Mouse (Mus musculus) ES-Bruce4 (cell line): ENCODE data around the gene Rdx. TPM values are rescaled to one million over a fixed set of nuclear protein-coding genes. Genes with fewer than 3 reads are reported as not detected.

Experiments used
- H3K27ac ChIP-seq: 2 replicates; pipeline ENCODE4 v1.5.1; 2012; ENCODE audit warnings: low read length, inconsistent platforms; ENCODE audit not compliant: insufficient read depth
- H3K27me3 ChIP-seq: 2 replicates; pipeline ENCODE4 v1.6.1; 2012; ENCODE audit warnings: mild to moderate bottlenecking, low read length, inconsistent platforms; ENCODE audit not compliant: control insufficient read depth, poor library complexity, insufficient read depth, severe bottlenecking
- H3K36me3 ChIP-seq: 2 replicates; pipeline ENCODE4 v1.6.1; 2012; ENCODE audit warnings: inconsistent platforms, mild to moderate bottlenecking, low read length, moderate library complexity; ENCODE audit not compliant: control insufficient read depth, poor library complexity, insufficient read depth, severe bottlenecking
- H3K4me1 ChIP-seq: one replicate; pipeline ENCODE4 v1.8.1; 2011; ENCODE audit warnings: low read length; ENCODE audit not compliant: control insufficient read depth, insufficient read depth
- H3K4me3 ChIP-seq: 2 replicates; pipeline ENCODE4 v1.5.1; 2011; ENCODE audit warnings: low read depth, mild to moderate bottlenecking, low read length
- H3K9ac ChIP-seq: 2 replicates; pipeline ENCODE4 v1.6.1; 2012; ENCODE audit warnings: low read depth, mild to moderate bottlenecking, inconsistent platforms; ENCODE audit not compliant: poor library complexity, severe bottlenecking
- H3K9me3 ChIP-seq: replicated peaks from 2 replicates; pipeline ENCODE4 v1.6.1; 2012; ENCODE audit warnings: mild to moderate bottlenecking, low read length, inconsistent platforms; ENCODE audit not compliant: control insufficient read depth, poor library complexity, insufficient read depth, severe bottlenecking
- CTCF ChIP-seq: IDR thresholded peaks from one replicate; pipeline ENCODE4 v1.8.1; 2011; ENCODE audit warnings: low read depth, low read length
- EP300 ChIP-seq: IDR thresholded peaks from 2 replicates; pipeline ENCODE4 v1.6.1; 2011; ENCODE audit warnings: low read depth, low read length; ENCODE audit not compliant: insufficient read depth
- POLR2A ChIP-seq: IDR thresholded peaks from one replicate; pipeline ENCODE4 v1.8.1; 2011; ENCODE audit warnings: low read length; ENCODE audit not compliant: insufficient read depth
- polyA plus RNA-seq: library from polyadenylated mRNA; stranded (reverse); fragments of >200 nt; gene quantifications from 2 replicates; pipeline ENCODE4 v1.2.4, GENCODE M21; 2011; ENCODE audit warnings: low read depth; ENCODE audit not compliant: missing spikeins, insufficient read depth, insufficient read length

Gene Rdx
- polyA plus RNA-seq, 1 experiment, result 157 TPM

- Histone ChIP-seq H3K27me3 (no peaks in the 10 kb centered on the region), H3K27ac (no peak overlapping the region), H3K4me1 (no peaks in the 10 kb centered on the region), H3K9me3 (no peaks in the 10 kb centered on the region), H3K4me3 (no peak overlapping the region), H3K9ac (no peak overlapping the region), H3K36me3 (no peaks in the 10 kb centered on the region)
- no peak for TF ChIP-seq CTCF
- no peak for TF ChIP-seq EP300
- TF ChIP-seq POLR2A, result no peak
Observed at GRCm38 (mm10) chr9:52013900-52014455, 33.0 kb upstream of the Rdx start.

- Histone ChIP-seq H3K4me3 (no peak overlapping the region), H3K9ac (no peak overlapping the region), H3K27ac (no peak overlapping the region), H3K27me3 (no peaks in the 10 kb centered on the region), H3K9me3 (no peaks in the 10 kb centered on the region), H3K4me1 (no peaks in the 10 kb centered on the region), H3K36me3 (no peaks in the 10 kb centered on the region)
- no peak for TF ChIP-seq EP300
- no peak for TF ChIP-seq POLR2A
- TF ChIP-seq CTCF, result no peak
Observed at GRCm38 (mm10) chr9:52017091-52017490, 29.9 kb upstream of the Rdx start.

GRCm38 (mm10) chr9:52017824-52018223 is 29.1 kb upstream of the Rdx start:
- no peak overlapping the region for H3K9ac ChIP-seq
- H3K4me1 ChIP-seq, result no peaks in the 10 kb centered on the region
- H3K27me3 ChIP-seq, result no peaks in the 10 kb centered on the region
- TF ChIP-seq CTCF (no peak), EP300 (no peak), POLR2A (no peak)
- no peaks in the 10 kb centered on the region for H3K9me3 ChIP-seq
- H3K36me3 ChIP-seq, result no peaks in the 10 kb centered on the region
- no peak overlapping the region for H3K4me3 ChIP-seq
- no peak overlapping the region for H3K27ac ChIP-seq

- H3K27ac ChIP-seq, result no peak overlapping the region
- no peak for TF ChIP-seq CTCF
- no peak for TF ChIP-seq POLR2A
- TF ChIP-seq EP300, result no peak
- no peak overlapping the region for H3K4me3 ChIP-seq
- H3K9me3 ChIP-seq, result no peaks in the 10 kb centered on the region
- no peak overlapping the region for H3K9ac ChIP-seq
- H3K36me3 ChIP-seq, result no peaks in the 10 kb centered on the region
- no peaks in the 10 kb centered on the region for H3K27me3 ChIP-seq
- no peaks in the 10 kb centered on the region for H3K4me1 ChIP-seq
Observed at GRCm38 (mm10) chr9:52018505-52018904, 28.5 kb upstream of the Rdx start.

- Histone ChIP-seq H3K36me3 (no peaks in the 10 kb centered on the region), H3K4me3 (no peak overlapping the region), H3K9me3 (no peaks in the 10 kb centered on the region), H3K4me1 (no peaks in the 10 kb centered on the region), H3K27me3 (no peaks in the 10 kb centered on the region), H3K27ac (no peak overlapping the region), H3K9ac (no peak overlapping the region)
- TF ChIP-seq CTCF (no peak), POLR2A (no peak), EP300 (no peak)
Observed at GRCm38 (mm10) chr9:52027257-52028020, 19.5 kb upstream of the Rdx start.

- TF ChIP-seq POLR2A (no peak), EP300 (no peak), CTCF (no peak)
- no peaks in the 10 kb centered on the region for H3K9me3 ChIP-seq
- no peaks in the 10 kb centered on the region for H3K27me3 ChIP-seq
- no peak overlapping the region for H3K9ac ChIP-seq
- H3K36me3 ChIP-seq, result no peaks in the 10 kb centered on the region
- no peak overlapping the region for H3K4me3 ChIP-seq
- H3K4me1 ChIP-seq, result no peaks in the 10 kb centered on the region
- no peak overlapping the region for H3K27ac ChIP-seq
Observed at GRCm38 (mm10) chr9:52028521-52029405, 18.2 kb upstream of the Rdx start.
